Mouse (Mus musculus) embryonic facial prominence, embryonic 11.5 days (tissue): Measurements from ENCODE around the gene Tmem121. TPM values are rescaled to one million over a fixed set of nuclear protein-coding genes. Genes with fewer than 3 reads are reported as not detected.

Source experiments
- ATAC-seq: fragments of 200-750 bp; cut with Nextera tagmentation; replicated peaks from 2 replicates; pipeline ENCODE4 v1.8.0; 2017; ENCODE audit warnings: low read depth; ENCODE audit not compliant: insufficient number of reproducible peaks, low FRiP score, low TSS enrichment
- DNase-seq: peaks from one replicate; pipeline ENCODE4 v3.0.0-alpha.2; 2015; ENCODE audit warnings: low spot score
- H3K27ac ChIP-seq: fragments of 300-500 bp; sonication (generic); replicated peaks from 2 replicates; pipeline ENCODE4 v1.5.1; 2014; ENCODE audit warnings: mild to moderate bottlenecking, low read depth, low read length, control low read depth
- H3K27me3 ChIP-seq: fragments of 300-500 bp; sonication (generic); 2 replicates; pipeline ENCODE4 v1.6.1; 2014; ENCODE audit warnings: mild to moderate bottlenecking, low read length, moderate library complexity, mixed read lengths; ENCODE audit not compliant: control insufficient read depth, insufficient read depth
- H3K36me3 ChIP-seq: fragments of 300-500 bp; sonication (generic); replicated peaks from 2 replicates; pipeline ENCODE4 v1.6.1; 2014; ENCODE audit warnings: low read depth, mild to moderate bottlenecking, low read length, moderate library complexity, mixed read lengths; ENCODE audit not compliant: control insufficient read depth, insufficient read depth
- H3K4me1 ChIP-seq: fragments of 300-500 bp; sonication (generic); 2 replicates; pipeline ENCODE4 v1.6.1; 2014; ENCODE audit warnings: low read length, mixed read lengths; ENCODE audit not compliant: control insufficient read depth, insufficient read depth
- H3K4me2 ChIP-seq: fragments of 300-500 bp; sonication (generic); 2 replicates; pipeline ENCODE4 v1.6.1; 2014; ENCODE audit warnings: low read depth, mild to moderate bottlenecking, control low read depth, low read length, moderate library complexity
- H3K4me3 ChIP-seq: fragments of 300-500 bp; sonication (generic); 2 replicates; pipeline ENCODE4 v1.5.1; 2014; ENCODE audit warnings: low read depth, low read length, control low read depth
- H3K9ac ChIP-seq: fragments of 300-500 bp; sonication (generic); replicated peaks from 2 replicates; pipeline ENCODE4 v1.6.1; 2014; ENCODE audit warnings: mild to moderate bottlenecking, control low read depth, low read length
- H3K9me3 ChIP-seq: fragments of 300-500 bp; sonication (generic); replicated peaks from 2 replicates; pipeline ENCODE4 v1.6.1; 2016; ENCODE audit warnings: mild to moderate bottlenecking, low read length, inconsistent platforms, mixed read lengths; ENCODE audit not compliant: control insufficient read depth
- WGBS: fragments of 180-500 bp; shearing (Covaris S2); extraction: QIAGEN DNeasy Blood & Tissue Kit; methylation state at CpG from one replicate; pipeline ENCODE4 v1.1.7; 2014; 5-methylcytosine and 5-hydroxymethylcytosine counted together
- polyA plus RNA-seq: library from polyadenylated mRNA; unstranded; fragments of >200 nt; fragmentation: Nextera tagmentation; extraction: Ambion mirVana; gene quantifications from 2 replicates; pipeline ENCODE4 v1.2.1, GENCODE M21; 2014

Gene Tmem121
- 5.7 and 8.9 TPM in 2 replicates for polyA plus RNA-seq

DNA sequence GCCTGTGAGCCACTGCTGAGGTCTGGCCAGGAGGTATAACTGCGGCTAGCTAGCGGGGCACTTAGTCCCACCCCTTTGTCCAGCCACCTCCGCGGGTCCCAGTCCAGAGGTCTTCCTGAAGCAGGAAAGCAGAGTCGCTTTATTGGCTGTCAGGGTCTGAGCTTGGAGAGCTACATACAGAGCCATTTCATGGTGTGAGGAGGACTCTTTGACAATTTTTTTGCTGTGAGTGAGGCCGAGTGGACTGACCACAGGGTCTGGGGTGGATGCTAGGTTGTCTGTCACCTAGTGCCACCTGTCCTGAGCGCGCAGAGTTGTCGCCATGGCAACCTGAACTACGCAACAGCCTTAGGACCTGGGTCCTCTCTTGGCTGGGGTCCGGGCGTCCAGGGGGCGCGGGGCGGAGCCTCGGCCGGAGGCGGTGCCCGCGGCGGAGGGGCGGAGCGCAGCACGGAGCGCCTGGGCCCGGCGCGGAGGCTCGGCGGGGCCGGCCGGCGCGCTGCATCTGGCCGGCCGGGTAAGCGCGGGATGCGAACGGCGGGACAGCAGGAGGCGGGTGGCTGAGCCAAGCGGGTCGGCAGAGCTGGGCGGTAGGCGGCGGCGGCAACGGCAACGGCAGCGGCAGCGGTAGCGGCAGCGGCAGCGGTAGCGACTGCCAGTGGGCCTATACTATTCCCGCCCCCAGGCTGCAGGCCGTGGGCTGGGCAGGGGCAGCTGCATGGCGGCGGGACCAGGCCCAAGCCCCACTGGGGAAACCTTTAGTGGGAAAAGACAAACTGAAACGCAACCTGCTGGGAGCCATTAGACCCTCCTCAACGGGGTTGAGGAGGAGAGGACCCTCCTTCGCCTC, at the start of gene Tmem121:
Tmem121 (plus strand) TSS at position 489 of the 850 bp plus-strand sequence.
- H3K27ac ChIP-seq: no peak within 1 kb of the TSS

DNA sequence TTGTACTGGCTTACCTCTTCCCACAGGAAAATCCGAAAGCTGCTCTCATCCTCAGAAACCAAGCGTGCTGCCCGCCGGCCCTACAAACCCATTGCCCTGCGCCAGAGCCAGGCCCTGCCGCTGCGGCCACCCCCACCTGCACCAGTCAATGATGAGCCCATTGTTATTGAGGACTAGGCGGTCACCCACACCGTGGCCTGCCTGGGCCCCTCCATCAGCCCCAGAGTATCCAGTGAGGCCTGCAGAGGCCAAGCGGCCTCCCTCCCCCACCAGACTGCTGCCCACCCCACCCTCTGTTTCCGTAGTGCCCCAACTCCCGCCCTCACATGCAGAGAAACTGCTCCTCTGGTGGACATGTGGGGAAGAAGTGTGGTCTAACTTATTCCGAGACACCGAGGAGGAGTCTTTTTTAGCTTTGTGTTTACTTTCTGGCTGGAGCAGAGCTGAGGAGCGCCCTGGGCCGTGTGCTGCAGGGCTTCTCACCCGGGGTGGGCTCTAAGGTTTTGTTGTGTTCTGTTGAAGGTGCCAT, 49.2 kb upstream of the Tmem121 start:
- 91% methylated on average over 17 of the region's 17 CpGs for WGBS
- ATAC-seq (no peak), DNase-seq (no peak)
- H3K4me1 ChIP-seq: 0 out of 2 replicates have a peak, but pooled peaks cover 3% of the 10 kb centered on the region
- H3K9ac ChIP-seq: no peak overlapping the region
- no peak overlapping the region for H3K4me3 ChIP-seq
- no peak overlapping the region for H3K27ac ChIP-seq
- peaks cover 7% of the 10 kb centered on the region for H3K27me3 ChIP-seq
- no peak overlapping the region for H3K4me2 ChIP-seq
- peaks cover 31% of the 10 kb centered on the region for H3K36me3 ChIP-seq
- no peaks in the 10 kb centered on the region for H3K9me3 ChIP-seq

More for the DNA sequence above, at the start of gene Tmem121:
- peak within 1 kb of the TSS; percentile 61 for H3K4me3 ChIP-seq
- peaks cover 6% of the 10 kb centered on the region for H3K36me3 ChIP-seq
- DNase-seq (peak; percentile 64), ATAC-seq (peak; percentile 36)
- H3K4me2 ChIP-seq: peak within 1 kb of the TSS; percentile 86
- WGBS: 1% methylated on average over 51 of the region's 63 CpGs
- H3K9ac ChIP-seq: peak within 1 kb of the TSS; percentile 76
- H3K4me1 ChIP-seq: peaks cover 4% of the 10 kb centered on the region
- no peaks in the 10 kb centered on the region for H3K9me3 ChIP-seq
- peaks cover 7% of the 10 kb centered on the region for H3K27me3 ChIP-seq

GRCm38 (mm10) chr12:113137260-113138213, 48.2 kb upstream of the Tmem121 start:
- no peak overlapping the region for H3K4me2 ChIP-seq
- H3K9ac ChIP-seq: no peak overlapping the region
- no peak overlapping the region for H3K4me3 ChIP-seq
- no peak overlapping the region for H3K27ac ChIP-seq
- H3K36me3 ChIP-seq: peaks cover 22% of the 10 kb centered on the region
- H3K4me1 ChIP-seq: peaks cover 7% of the 10 kb centered on the region; the same call in 1 of the 2 replicates
- H3K27me3 ChIP-seq: peaks cover 12% of the 10 kb centered on the region
- no peaks in the 10 kb centered on the region for H3K9me3 ChIP-seq
- DNase-seq (no peak), ATAC-seq (no peak)
- 88% methylated on average over 18 of the region's 18 CpGs for WGBS

DNA sequence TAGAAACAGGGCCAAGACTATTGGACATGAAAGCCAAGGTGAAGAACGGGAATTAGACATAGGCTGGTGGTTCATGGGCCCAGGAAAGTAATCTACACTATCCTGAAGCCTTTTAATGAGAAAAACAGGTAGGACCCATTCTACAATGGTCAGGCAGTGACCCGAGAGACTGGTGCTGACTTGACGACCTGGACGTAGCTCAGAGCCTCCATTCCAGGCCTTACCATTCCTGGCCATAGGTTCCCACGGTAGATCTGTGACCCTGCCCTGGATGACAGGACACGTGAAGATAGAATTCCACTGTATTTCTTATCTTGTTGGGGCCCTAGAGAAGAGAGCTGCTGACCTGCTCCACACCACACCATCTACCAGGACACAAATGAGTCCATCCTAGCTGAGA, 47.4 kb upstream of the Tmem121 start:
- Histone ChIP-seq H3K9me3 (no peaks in the 10 kb centered on the region), H3K4me1 (peaks cover 7% of the 10 kb centered on the region), H3K36me3 (peaks cover 21% of the 10 kb centered on the region), H3K9ac (no peak overlapping the region), H3K4me2 (no peak overlapping the region), H3K27ac (no peak overlapping the region), H3K4me3 (no peak overlapping the region), H3K27me3 (peaks cover 14% of the 10 kb centered on the region)
- DNase-seq: no peak
- no peak for ATAC-seq
- WGBS: 79% methylated on average over 6 of the region's 6 CpGs

GRCm38 (mm10) chr12:113138901-113139864, 46.5 kb upstream of the Tmem121 start:
- Histone ChIP-seq H3K4me1 (peaks cover 7% of the 10 kb centered on the region), H3K9me3 (no peaks in the 10 kb centered on the region), H3K27me3 (peaks cover 14% of the 10 kb centered on the region), H3K36me3 (peaks cover 19% of the 10 kb centered on the region), H3K27ac (peak overlapping the region; percentile 47; the same call in 1 of the 2 replicates), H3K4me2 (peak overlapping the region; percentile 79), H3K9ac (peak overlapping the region; percentile 4), H3K4me3 (peak overlapping the region; percentile 43)
- 41% methylated on average over 11 of the region's 11 CpGs for WGBS
- ATAC-seq (no peak), DNase-seq (no peak)

DNA sequence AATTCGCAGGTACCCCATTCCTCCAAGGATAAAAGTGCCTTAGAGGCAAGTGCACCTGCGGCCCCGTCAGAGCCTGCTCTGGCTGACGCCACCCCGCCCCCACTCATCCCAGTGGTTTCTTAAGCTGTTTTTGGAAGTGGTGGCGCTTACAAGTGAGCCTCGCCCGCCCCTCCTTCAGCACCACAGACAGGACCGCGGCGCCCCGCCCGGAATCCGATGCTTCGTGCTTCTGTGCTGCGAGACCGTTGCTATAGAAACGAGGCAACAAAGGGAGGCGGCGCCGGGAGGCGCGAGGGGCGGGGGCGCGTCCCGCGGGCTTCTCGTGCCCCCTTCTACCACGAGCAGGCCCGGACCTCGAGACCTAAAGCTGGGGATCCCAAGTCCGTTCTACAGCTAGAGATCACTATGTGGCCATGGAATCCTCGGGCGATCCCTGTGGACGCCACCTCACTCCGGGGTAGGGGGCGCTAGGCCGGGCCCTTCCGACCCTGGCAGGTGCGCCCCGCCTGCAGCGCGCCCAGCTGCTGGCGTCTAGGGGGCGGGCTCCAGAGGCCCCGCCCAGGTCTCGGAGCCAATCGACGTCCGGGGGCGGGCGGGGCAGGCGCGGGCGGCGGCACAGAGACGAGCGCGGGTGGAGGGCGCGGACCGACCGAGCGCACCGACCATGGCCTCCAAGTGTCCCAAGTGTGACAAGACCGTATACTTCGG, 45.7 kb upstream of the Tmem121 start, which contains the start of gene Crip2:
Crip2 (plus strand) TSS at position 329 of the 708 bp plus-strand sequence.
- Histone ChIP-seq H3K4me3 (peak within 1 kb of the TSS; percentile 43), H3K9me3 (no peaks in the 10 kb centered on the region), H3K27me3 (peaks cover 14% of the 10 kb centered on the region), H3K9ac (peak within 1 kb of the TSS; percentile 4), H3K4me1 (peaks cover 7% of the 10 kb centered on the region), H3K27ac (peak within 1 kb of the TSS; percentile 47; the same call in 1 of the 2 replicates), H3K36me3 (peaks cover 13% of the 10 kb centered on the region), H3K4me2 (peak within 1 kb of the TSS; percentile 79)
- under 1% methylated on average over 66 of the region's 68 CpGs for WGBS
- DNase-seq (peak; percentile 93), ATAC-seq (peak; percentile 78)
